Mouse (Mus musculus): ENCODE measurements around the gene Sync. TPM values are rescaled to one million over a fixed set of nuclear protein-coding genes. Genes with fewer than 3 reads are reported as not detected.

Gene Sync
- polyA plus RNA-seq, 1 experiment from 2014 or later, result 0.25 TPM

- no peak for ATAC-seq (replicated peaks; ENCODE audit: insufficient number of reproducible peaks, low FRiP score, low TSS enrichment, low read depth)
Observed at GRCm38 (mm10) chr4:129357613-129358163, 70.3 kb downstream of the Sync start.

More at GRCm38 (mm10) chr4:129357613-129358163, 70.3 kb downstream of the Sync start:
- Histone ChIP-seq H3K4me3 (ENCODE audit: low read depth, low read length) (no peak overlapping the region), H3K9me3 (replicated peaks; ENCODE audit: control insufficient read depth, low read length) (no peaks in the 10 kb centered on the region), H3K4me1 (ENCODE audit: control insufficient read depth, insufficient read depth, low read length) (no peaks in the 10 kb centered on the region), H3K9ac (replicated peaks; ENCODE audit: low read length) (no peak overlapping the region), H3K36me3 (replicated peaks; ENCODE audit: control insufficient read depth, insufficient read depth, low read depth, low read length) (no peaks in the 10 kb centered on the region), H3K27me3 (ENCODE audit: control insufficient read depth, insufficient read depth, low read length) (no peaks in the 10 kb centered on the region), H3K4me2 (ENCODE audit: low read depth, low read length) (no peak overlapping the region), H3K27ac (replicated peaks; ENCODE audit: low read depth, low read length) (no peak overlapping the region)
- WGBS, result 88% methylated on average over 15 of the region's 15 CpGs
- no peak for DNase-seq (ENCODE audit: low spot score)

Small RNA genes lying within 50 kb of the gene (microRNA-seq; reads per million reads assigned to microRNA genes)
- not detected for gene Gm22994 (ENCODE audit: borderline number of aligned reads)

Other genes with a start within 250 kb of the Sync start
- 9.0 and 10.3 TPM in 2 replicates for gene Rnf19b, start 229.3 kb upstream of the Sync start, polyA plus RNA-seq (2014; fragmentation: Nextera tagmentation; extraction: Ambion mirVana)
- gene Tmem54, start 182.1 kb upstream of the Sync start, polyA plus RNA-seq (2014; fragmentation: Nextera tagmentation; extraction: Ambion mirVana), result 6.3 and 6.4 TPM in 2 replicates
- gene Hpca, start 165.6 kb upstream of the Sync start, polyA plus RNA-seq (2014; fragmentation: Nextera tagmentation; extraction: Ambion mirVana), result 3.1 and 3.5 TPM in 2 replicates
- gene Fndc5, start 150.6 kb upstream of the Sync start, polyA plus RNA-seq (2014; fragmentation: Nextera tagmentation; extraction: Ambion mirVana), result 2.8 and 3.8 TPM in 2 replicates
- 22.8 and 24.5 TPM in 2 replicates for gene S100pbp, start 97.9 kb upstream of the Sync start, polyA plus RNA-seq (2014; fragmentation: Nextera tagmentation; extraction: Ambion mirVana)
- 91.1 and 95.3 TPM in 2 replicates for gene Yars, start 97.9 kb upstream of the Sync start, polyA plus RNA-seq (2014; fragmentation: Nextera tagmentation; extraction: Ambion mirVana)
- 2.4 and 2.5 TPM in 2 replicates for gene C77080, start 26.2 kb upstream of the Sync start, polyA plus RNA-seq (2014; fragmentation: Nextera tagmentation; extraction: Ambion mirVana)
- gene Rbbp4, start 47.8 kb downstream of the Sync start, polyA plus RNA-seq (2014; fragmentation: Nextera tagmentation; extraction: Ambion mirVana), result 584 and 661 TPM in 2 replicates
- 46.1 and 53.6 TPM in 2 replicates for gene Zbtb8os, start 48.1 kb downstream of the Sync start, polyA plus RNA-seq (2014; fragmentation: Nextera tagmentation; extraction: Ambion mirVana)
- gene Zbtb8a, start 90.5 kb downstream of the Sync start, polyA plus RNA-seq (2014; fragmentation: Nextera tagmentation; extraction: Ambion mirVana), result 6.5 and 7.2 TPM in 2 replicates
- gene Zbtb8b, start 153.2 kb downstream of the Sync start, polyA plus RNA-seq (2014; fragmentation: Nextera tagmentation; extraction: Ambion mirVana), result 2.4 and 2.8 TPM in 2 replicates
- gene Bsdc1, start 174.0 kb downstream of the Sync start, polyA plus RNA-seq (2014; fragmentation: Nextera tagmentation; extraction: Ambion mirVana), result 21.2 and 22.0 TPM in 2 replicates
- gene Tssk3, start 203.4 kb downstream of the Sync start, polyA plus RNA-seq (2014; fragmentation: Nextera tagmentation; extraction: Ambion mirVana), result not detected in 2 replicates
- not detected in 2 replicates for gene Fam229a, start 203.6 kb downstream of the Sync start, polyA plus RNA-seq (2014; fragmentation: Nextera tagmentation; extraction: Ambion mirVana)
- 1,559 and 1,563 TPM in 2 replicates for gene Marcksl1, start 226.0 kb downstream of the Sync start, polyA plus RNA-seq (2014; fragmentation: Nextera tagmentation; extraction: Ambion mirVana)